Mouse (Mus musculus) liver, embryonic 16.5 days (tissue): ENCODE measurements at regions not wholly inside any gene's neighbourhood (a gene's known extent, or its start where the extent isn't known, plus 50 kb on each side); places are given as distances from the start of the nearest gene placed in this dataset.

Experiments used
- ATAC-seq: fragments of 200-750 bp; cut with Nextera tagmentation; 2 replicates; pipeline ENCODE4 v1.8.0; 2017; ENCODE audit warnings: low read depth, mild to moderate bottlenecking, moderate number of reproducible peaks, moderate library complexity
- H3K27ac ChIP-seq: fragments of 300-500 bp; sonication (generic); 2 replicates; pipeline ENCODE4 v1.5.1; 2014; ENCODE audit warnings: mild to moderate bottlenecking, low read length
- H3K27me3 ChIP-seq: fragments of 300-500 bp; sonication (generic); 2 replicates; pipeline ENCODE4 v1.6.1; 2014; ENCODE audit warnings: low read depth, low read length, mixed read lengths; ENCODE audit not compliant: control insufficient read depth, insufficient read depth
- H3K36me3 ChIP-seq: fragments of 300-500 bp; sonication (generic); 2 replicates; pipeline ENCODE4 v1.6.1; 2014; ENCODE audit warnings: mild to moderate bottlenecking; ENCODE audit not compliant: control insufficient read depth, insufficient read depth
- H3K4me1 ChIP-seq: fragments of 300-500 bp; sonication (generic); 2 replicates; pipeline ENCODE4 v1.6.1; 2014; ENCODE audit warnings: low read depth, low read length, mixed read lengths; ENCODE audit not compliant: control insufficient read depth
- H3K4me2 ChIP-seq: fragments of 300-500 bp; sonication (generic); 2 replicates; pipeline ENCODE4 v1.6.1; 2014; ENCODE audit warnings: low read depth, low read length, mixed read lengths
- H3K4me3 ChIP-seq: fragments of 300-500 bp; sonication (generic); 2 replicates; pipeline ENCODE4 v1.5.1; 2014; ENCODE audit warnings: low read depth, mild to moderate bottlenecking, low read length
- H3K9ac ChIP-seq: fragments of 300-500 bp; sonication (generic); 2 replicates; pipeline ENCODE4 v1.6.1; 2014; ENCODE audit warnings: low read depth, low read length
- H3K9me3 ChIP-seq: fragments of 300-500 bp; sonication (generic); replicated peaks from 2 replicates; pipeline ENCODE4 v1.6.1; 2016; ENCODE audit warnings: low read length; ENCODE audit not compliant: control insufficient read depth
- WGBS: fragments of 180-500 bp; shearing (Covaris S2); extraction: QIAGEN DNeasy Blood & Tissue Kit; methylation state at CpG from one replicate; pipeline ENCODE4 v1.1.7; 2014; ENCODE audit not compliant: insufficient replicate concordance; 5-methylcytosine and 5-hydroxymethylcytosine counted together

DNA sequence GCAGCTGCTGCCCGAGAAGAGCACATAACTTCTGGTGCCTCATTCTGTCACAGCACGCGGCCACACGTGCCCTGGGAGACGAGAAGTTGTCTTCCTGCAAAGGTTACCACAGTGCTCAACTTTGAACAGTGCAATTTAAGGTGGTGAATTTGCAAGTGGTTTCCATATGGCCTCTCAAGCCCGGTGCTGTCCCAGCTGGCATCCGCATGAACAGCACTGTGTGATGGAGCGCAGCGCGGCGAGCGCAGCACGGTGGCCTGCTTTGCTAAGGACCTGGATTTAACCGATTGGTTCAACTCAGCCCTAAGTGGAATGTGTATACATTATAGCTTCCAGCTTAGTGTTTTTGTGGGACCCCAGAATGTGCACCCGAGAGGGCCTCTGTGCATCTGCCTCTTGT, 89.6 kb upstream of the Arglu1 start:
- ATAC-seq = no peak
- Histone ChIP-seq H3K9ac (no peak overlapping the region), H3K27ac (no peak overlapping the region), H3K4me1 (no peaks in the 10 kb centered on the region), H3K4me3 (no peak overlapping the region), H3K27me3 (no peaks in the 10 kb centered on the region), H3K4me2 (no peak overlapping the region), H3K36me3 (no peaks in the 10 kb centered on the region), H3K9me3 (no peaks in the 10 kb centered on the region)
- WGBS = 77% methylated on average over 15 of the region's 15 CpGs

DNA sequence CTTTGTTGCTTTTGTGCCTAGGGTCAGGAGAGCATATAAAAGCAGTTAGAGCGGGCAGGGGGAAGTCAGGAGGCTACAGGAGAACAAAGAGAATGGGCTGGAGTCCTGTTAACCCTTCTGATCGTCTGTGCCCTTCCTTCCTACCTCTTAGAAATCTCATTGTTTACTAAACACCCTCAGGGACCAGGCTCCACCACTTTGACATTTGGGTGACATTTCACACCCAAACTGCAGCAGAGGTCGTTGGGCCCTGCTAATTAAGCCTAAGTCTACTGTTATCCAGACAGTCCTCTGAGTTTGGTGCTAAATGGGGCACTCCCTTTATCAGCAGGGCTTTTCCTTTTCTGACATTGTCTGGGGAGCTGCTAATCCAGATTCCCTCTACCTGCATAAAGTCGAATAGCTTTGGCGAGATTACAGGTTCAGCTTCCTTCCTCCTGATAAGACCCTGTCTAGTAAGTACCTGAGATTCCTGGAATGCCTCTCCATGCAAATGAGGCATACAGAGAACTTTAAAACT, 84.2 kb upstream of the Arglu1 start:
- Histone ChIP-seq H3K36me3 (no peaks in the 10 kb centered on the region), H3K9ac (no peak overlapping the region), H3K9me3 (no peaks in the 10 kb centered on the region), H3K4me2 (no peak overlapping the region), H3K27me3 (no peaks in the 10 kb centered on the region), H3K27ac (no peak overlapping the region), H3K4me3 (no peak overlapping the region), H3K4me1 (no peaks in the 10 kb centered on the region)
- 22% methylated on average over 5 of the region's 5 CpGs for WGBS
- no peak for ATAC-seq

DNA sequence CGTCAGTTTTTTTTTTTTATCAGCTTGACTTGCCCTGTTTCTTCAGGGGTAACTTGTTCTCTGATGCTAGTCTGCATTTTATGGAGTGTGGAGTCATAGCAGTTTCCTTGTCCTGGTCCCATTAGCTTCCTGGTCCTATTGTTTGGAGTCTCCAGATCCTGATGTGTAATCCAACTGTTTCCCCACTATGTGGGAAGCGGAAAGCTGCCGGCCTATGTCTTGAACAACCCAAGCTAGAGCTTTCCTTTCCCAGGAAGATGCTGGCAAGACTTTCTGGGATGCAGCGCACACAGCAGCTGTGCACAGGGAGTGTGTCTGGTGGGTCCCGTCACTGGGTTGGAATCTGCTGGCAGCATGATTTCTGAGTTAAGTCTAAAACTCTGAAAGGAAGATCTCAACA, 82.1 kb upstream of the Arglu1 start:
- 53% methylated on average over 5 of the region's 5 CpGs for WGBS
- Histone ChIP-seq H3K27me3 (no peaks in the 10 kb centered on the region), H3K36me3 (no peaks in the 10 kb centered on the region), H3K9ac (no peak overlapping the region), H3K27ac (no peak overlapping the region), H3K9me3 (no peaks in the 10 kb centered on the region), H3K4me1 (no peaks in the 10 kb centered on the region), H3K4me2 (no peak overlapping the region), H3K4me3 (no peak overlapping the region)
- no peak for ATAC-seq

DNA sequence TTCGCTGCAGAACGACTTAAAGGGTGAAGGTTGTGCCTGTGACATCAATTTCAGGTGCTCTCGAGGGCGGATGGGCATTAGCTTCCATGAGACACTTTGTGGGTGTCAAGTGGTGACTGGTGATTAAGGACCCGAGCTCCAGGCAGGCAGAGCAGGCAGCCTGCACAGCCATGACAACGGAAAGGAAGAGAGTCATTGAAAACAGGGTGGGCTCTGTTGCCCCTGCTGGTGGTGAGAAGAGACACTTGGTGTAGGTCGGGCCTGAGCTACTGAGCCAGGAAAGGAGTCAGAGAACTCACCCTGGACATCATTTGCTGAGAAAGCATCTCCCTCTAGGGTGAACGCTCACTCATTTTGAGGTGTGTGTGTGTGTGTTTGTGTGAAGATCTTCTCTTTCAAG, 80.1 kb upstream of the Arglu1 start:
- H3K4me1 ChIP-seq = no peaks in the 10 kb centered on the region
- H3K27ac ChIP-seq = no peak overlapping the region
- H3K4me3 ChIP-seq = no peak overlapping the region
- no peaks in the 10 kb centered on the region for H3K36me3 ChIP-seq
- no peak overlapping the region for H3K9ac ChIP-seq
- no peak overlapping the region for H3K4me2 ChIP-seq
- ATAC-seq = no peak
- 51% methylated on average over 8 of the region's 8 CpGs for WGBS
- H3K9me3 ChIP-seq = no peaks in the 10 kb centered on the region
- H3K27me3 ChIP-seq = no peaks in the 10 kb centered on the region

DNA sequence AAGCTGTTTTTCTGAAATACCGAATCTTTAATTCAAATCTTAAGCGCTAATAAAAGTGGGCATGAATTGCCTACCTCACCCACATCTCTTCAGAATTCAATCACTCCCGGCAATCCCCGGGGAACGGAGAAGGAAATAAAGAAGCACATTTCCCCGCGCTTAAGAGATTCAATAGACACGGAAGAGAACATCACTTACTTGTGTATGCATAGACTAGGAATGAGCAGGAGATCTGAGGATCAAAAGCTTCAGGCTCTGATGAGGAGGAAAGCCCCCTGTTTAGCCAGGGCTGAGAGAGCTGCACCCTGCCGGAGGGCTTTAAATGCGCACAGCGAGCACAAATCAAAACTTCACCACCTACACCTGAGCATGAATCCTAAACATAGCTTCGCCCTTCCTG, 72.0 kb upstream of the Arglu1 start:
- Histone ChIP-seq H3K4me2 (no peak overlapping the region), H3K4me3 (no peak overlapping the region), H3K9me3 (no peaks in the 10 kb centered on the region), H3K9ac (no peak overlapping the region), H3K36me3 (no peaks in the 10 kb centered on the region), H3K27me3 (no peaks in the 10 kb centered on the region), H3K4me1 (no peaks in the 10 kb centered on the region), H3K27ac (no peak overlapping the region)
- no peak for ATAC-seq
- WGBS = 82% methylated on average over 12 of the region's 12 CpGs

DNA sequence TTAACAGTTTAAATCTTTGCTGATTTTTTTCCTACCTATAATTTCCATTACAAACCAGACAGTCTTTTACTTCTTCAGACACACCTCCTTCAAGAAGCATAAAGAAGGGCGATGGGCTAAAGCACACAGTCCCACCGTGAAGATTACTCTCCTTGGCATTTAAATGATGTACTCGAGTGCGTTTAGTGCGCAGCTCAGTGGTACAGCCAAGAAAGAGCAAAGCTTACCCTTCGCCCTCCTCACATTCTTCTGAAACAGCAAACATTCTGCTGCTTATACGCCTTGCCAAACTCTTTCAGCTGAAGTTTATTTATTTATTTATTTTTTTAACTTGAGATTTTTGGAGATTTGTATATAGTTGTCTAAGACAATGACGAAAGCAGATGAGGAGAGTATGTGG, 68.0 kb upstream of the Arglu1 start:
- Histone ChIP-seq H3K9me3 (no peaks in the 10 kb centered on the region), H3K27me3 (no peaks in the 10 kb centered on the region), H3K9ac (no peak overlapping the region), H3K27ac (no peak overlapping the region), H3K4me3 (no peak overlapping the region), H3K4me1 (no peaks in the 10 kb centered on the region), H3K4me2 (no peak overlapping the region), H3K36me3 (no peaks in the 10 kb centered on the region)
- no peak for ATAC-seq
- 64% methylated on average over 8 of the region's 8 CpGs for WGBS

DNA sequence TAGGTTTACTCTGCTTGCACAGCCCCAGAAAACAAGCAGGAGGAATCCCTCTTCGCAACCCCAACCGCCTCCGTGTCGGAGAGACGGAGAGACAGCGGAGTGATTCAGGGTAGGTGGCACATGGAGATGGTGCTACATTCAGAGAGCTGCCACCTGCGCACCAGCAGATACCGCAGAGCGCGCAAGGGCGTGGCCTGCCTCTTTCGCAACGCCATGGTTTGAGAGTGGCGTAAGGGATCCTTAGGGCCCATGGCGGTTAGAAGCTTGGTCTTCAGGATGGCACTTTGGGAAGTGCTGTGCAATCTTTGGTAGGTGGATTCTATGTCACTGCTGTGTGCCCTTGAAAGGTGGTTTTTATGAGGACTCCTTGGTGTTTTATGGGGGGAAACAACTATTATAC, 60.9 kb upstream of the Arglu1 start:
- no peaks in the 10 kb centered on the region for H3K4me1 ChIP-seq
- 82% methylated on average over 15 of the region's 15 CpGs for WGBS
- no peaks in the 10 kb centered on the region for H3K27me3 ChIP-seq
- no peak overlapping the region for H3K9ac ChIP-seq
- no peaks in the 10 kb centered on the region for H3K36me3 ChIP-seq
- ATAC-seq = no peak
- H3K9me3 ChIP-seq = no peaks in the 10 kb centered on the region
- no peak overlapping the region for H3K4me2 ChIP-seq
- H3K27ac ChIP-seq = no peak overlapping the region
- H3K4me3 ChIP-seq = no peak overlapping the region

DNA sequence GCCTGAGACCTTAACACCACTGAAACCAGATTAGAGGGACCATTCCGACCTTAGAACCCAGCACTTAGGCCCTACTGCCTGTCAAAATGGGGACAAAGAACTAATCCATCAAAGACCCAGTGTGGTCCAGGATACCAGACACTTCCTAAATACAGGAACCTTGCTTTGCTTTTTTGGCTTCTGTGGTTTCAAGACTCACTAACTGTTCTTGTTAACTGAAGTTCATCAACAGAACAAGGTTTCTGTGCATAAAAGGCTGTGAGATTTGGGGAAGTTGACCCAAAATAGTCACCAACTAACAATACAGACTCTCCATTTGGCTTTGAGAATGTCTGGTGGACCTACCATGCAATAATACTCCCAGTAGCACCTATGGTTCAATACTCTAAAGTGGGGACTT, 56.4 kb upstream of the Arglu1 start:
- Histone ChIP-seq H3K27ac (no peak overlapping the region), H3K4me2 (no peak overlapping the region), H3K4me1 (no peaks in the 10 kb centered on the region), H3K36me3 (no peaks in the 10 kb centered on the region), H3K4me3 (no peak overlapping the region), H3K27me3 (no peaks in the 10 kb centered on the region), H3K9ac (no peak overlapping the region), H3K9me3 (no peaks in the 10 kb centered on the region)
- no peak for ATAC-seq
- WGBS = 43% methylated on average over 1 of the region's 1 CpGs

DNA sequence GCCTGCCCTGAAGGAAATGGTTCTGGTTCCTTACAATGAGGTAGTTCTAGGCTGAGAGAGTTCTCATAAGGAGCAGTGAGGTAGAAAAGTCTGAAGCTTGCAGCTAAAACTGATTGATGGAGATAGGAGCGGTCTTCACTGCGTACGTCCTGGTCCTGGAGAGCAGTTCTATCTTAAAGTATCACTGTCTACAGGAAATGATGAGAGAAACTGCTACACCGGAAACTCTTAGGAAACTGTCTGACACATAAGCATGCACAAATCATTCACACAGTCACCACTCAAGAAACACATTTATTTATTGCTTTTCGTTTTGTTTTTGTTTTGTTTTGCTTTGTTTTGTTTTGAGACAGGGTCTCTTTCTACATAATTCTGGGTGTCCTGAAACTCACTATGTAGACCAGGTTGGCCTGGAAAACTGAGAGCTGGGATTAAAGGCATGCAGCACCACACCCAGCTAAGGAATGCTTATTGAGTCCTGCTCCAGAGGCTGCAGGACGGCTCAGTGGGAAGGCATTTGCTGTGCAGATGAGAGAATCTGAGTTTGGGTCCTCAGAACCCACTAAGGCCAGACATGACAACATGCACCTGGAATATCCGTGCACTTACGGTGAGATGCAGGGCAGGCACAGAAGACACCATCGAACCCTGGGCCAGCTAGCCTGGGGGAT, 55.4 kb upstream of the Arglu1 start:
- no peak for ATAC-seq
- Histone ChIP-seq H3K9ac (no peak overlapping the region), H3K4me1 (no peaks in the 10 kb centered on the region), H3K36me3 (no peaks in the 10 kb centered on the region), H3K4me2 (no peak overlapping the region), H3K4me3 (no peak overlapping the region), H3K27ac (no peak overlapping the region), H3K27me3 (no peaks in the 10 kb centered on the region), H3K9me3 (no peaks in the 10 kb centered on the region)
- WGBS = 44% methylated on average over 9 of the region's 9 CpGs
